Mouse (Mus musculus): Measurements from ENCODE around the gene Kcnma1. TPM values are rescaled to one million over a fixed set of nuclear protein-coding genes. Genes with fewer than 3 reads are reported as not detected.

Gene Kcnma1
- polyA plus RNA-seq, 1 experiment from 2014 or later = 6.5 TPM

- peaks cover 22% of the 10 kb centered on the region for H3K4me1 ChIP-seq
- no peak overlapping the region; the same call in 1 of the 2 replicates for H3K27ac ChIP-seq (replicated peaks)
- ATAC-seq (ENCODE audit: insufficient number of reproducible peaks, low FRiP score, low TSS enrichment, low read depth) = no peak
Measured at GRCm38 (mm10) chr14:23385776-23386608, 628.3 kb downstream of the Kcnma1 start.

DNA sequence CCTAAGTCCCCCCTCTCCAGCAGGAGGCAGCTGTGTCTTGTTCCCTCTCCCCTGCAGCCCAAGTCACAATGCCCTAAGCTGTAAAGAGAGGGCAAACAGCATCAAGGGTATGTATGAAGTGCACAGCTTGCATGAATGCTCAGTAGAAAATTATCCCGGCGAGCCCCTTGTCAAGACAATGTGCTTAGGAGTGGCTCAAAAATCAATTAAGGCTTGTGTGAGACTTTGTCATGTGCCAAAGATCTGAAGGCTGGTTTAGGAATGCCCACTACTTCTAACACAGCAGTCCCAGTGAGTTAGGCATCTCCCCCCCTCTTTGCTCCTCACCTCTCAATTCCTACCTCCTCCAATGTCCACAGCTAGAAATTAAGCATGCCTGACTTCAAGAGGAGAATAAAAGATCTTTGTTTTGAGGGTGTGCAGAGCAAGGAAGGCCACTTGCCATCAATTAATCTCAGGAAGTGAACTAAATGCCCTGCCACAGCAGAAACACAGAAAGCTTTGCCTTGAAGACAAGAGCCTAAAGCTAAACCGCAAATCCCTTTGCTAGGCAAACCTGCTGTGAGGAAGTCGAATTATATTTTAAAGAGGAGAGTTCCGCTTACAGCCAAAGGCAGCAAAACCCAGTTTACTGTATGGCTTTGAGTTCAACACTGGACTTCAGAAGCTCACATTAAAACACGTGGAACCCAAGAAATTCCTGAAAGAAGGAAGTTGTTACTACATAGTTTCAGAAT is 635.8 kb downstream of the Kcnma1 start:
- Histone ChIP-seq H3K36me3 (no peaks in the 10 kb centered on the region), H3K9me3 (replicated peaks) (no peaks in the 10 kb centered on the region), H3K27ac (replicated peaks) (no peak overlapping the region), H3K4me3 (replicated peaks) (no peak overlapping the region), H3K4me1 (0 out of 2 replicates have a peak, but pooled peaks cover 7% of the 10 kb centered on the region), H3K9ac (no peak overlapping the region), H3K4me2 (replicated peaks) (no peak overlapping the region), H3K27me3 (no peaks in the 10 kb centered on the region)
- ATAC-seq (ENCODE audit: insufficient number of reproducible peaks, low FRiP score, low TSS enrichment, low read depth) = no peak
- 26% methylated on average over 6 of the region's 6 CpGs for WGBS

More at GRCm38 (mm10) chr14:23385776-23386608, 628.3 kb downstream of the Kcnma1 start:
- H3K4me2 ChIP-seq (replicated peaks) = no peak overlapping the region
- no peaks in the 10 kb centered on the region for H3K27me3 ChIP-seq
- no peaks in the 10 kb centered on the region for H3K36me3 ChIP-seq
- no peaks in the 10 kb centered on the region for H3K9me3 ChIP-seq (replicated peaks)
- H3K4me3 ChIP-seq (replicated peaks) = no peak overlapping the region
- WGBS = 32% methylated on average over 11 of the region's 11 CpGs
- H3K9ac ChIP-seq = no peak overlapping the region

DNA sequence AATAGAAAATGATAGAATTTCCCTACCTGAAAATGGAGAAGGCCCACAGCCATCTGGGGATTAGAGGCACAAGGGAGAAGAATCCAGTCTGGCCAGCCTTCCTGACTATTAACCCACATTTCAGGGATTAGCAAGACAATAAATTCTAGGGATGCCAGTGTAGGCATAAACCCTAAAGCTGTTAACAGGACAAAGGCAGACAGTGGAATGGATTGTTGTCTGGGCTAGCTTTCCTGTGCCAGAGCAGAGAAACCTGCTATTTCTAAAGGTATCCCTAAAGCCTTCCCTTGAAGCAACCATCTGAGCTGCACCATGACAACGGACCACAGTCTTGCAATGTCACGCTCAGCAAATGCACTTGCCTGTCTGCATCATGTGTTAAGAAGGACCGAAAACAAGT is 642.3 kb downstream of the Kcnma1 start:
- H3K27me3 ChIP-seq = no peaks in the 10 kb centered on the region
- no peak for ATAC-seq (ENCODE audit: insufficient number of reproducible peaks, low FRiP score, low TSS enrichment, low read depth)
- no peak overlapping the region for H3K9ac ChIP-seq
- no peaks in the 10 kb centered on the region for H3K9me3 ChIP-seq (replicated peaks)
- H3K4me2 ChIP-seq (replicated peaks) = no peak overlapping the region
- H3K27ac ChIP-seq (replicated peaks) = no peak overlapping the region
- H3K36me3 ChIP-seq = no peaks in the 10 kb centered on the region
- no peak overlapping the region for H3K4me3 ChIP-seq (replicated peaks)
- no peaks in the 10 kb centered on the region for H3K4me1 ChIP-seq
- WGBS = 45% methylated on average over 3 of the region's 3 CpGs

GRCm38 (mm10) chr14:23360491-23360995 is 653.7 kb downstream of the Kcnma1 start:
- Histone ChIP-seq H3K27me3 (no peaks in the 10 kb centered on the region), H3K9me3 (replicated peaks) (no peaks in the 10 kb centered on the region), H3K4me2 (replicated peaks) (no peak overlapping the region), H3K27ac (replicated peaks) (no peak overlapping the region), H3K36me3 (no peaks in the 10 kb centered on the region), H3K9ac (no peak overlapping the region), H3K4me1 (peaks cover 5% of the 10 kb centered on the region; the same call in 1 of the 2 replicates), H3K4me3 (replicated peaks) (no peak overlapping the region)
- ATAC-seq (ENCODE audit: insufficient number of reproducible peaks, low FRiP score, low TSS enrichment, low read depth) = no peak
- WGBS = 75% methylated on average over 11 of the region's 11 CpGs

GRCm38 (mm10) chr14:23358776-23359175 is 655.5 kb downstream of the Kcnma1 start:
- Histone ChIP-seq H3K4me2 (replicated peaks) (no peak overlapping the region), H3K9ac (no peak overlapping the region), H3K4me1 (peaks cover 5% of the 10 kb centered on the region; the same call in 1 of the 2 replicates), H3K27me3 (no peaks in the 10 kb centered on the region), H3K9me3 (replicated peaks) (no peaks in the 10 kb centered on the region), H3K27ac (replicated peaks) (no peak overlapping the region), H3K36me3 (no peaks in the 10 kb centered on the region), H3K4me3 (replicated peaks) (no peak overlapping the region)
- ATAC-seq (ENCODE audit: insufficient number of reproducible peaks, low FRiP score, low TSS enrichment, low read depth) = no peak
- 85% methylated on average over 6 of the region's 6 CpGs for WGBS

DNA sequence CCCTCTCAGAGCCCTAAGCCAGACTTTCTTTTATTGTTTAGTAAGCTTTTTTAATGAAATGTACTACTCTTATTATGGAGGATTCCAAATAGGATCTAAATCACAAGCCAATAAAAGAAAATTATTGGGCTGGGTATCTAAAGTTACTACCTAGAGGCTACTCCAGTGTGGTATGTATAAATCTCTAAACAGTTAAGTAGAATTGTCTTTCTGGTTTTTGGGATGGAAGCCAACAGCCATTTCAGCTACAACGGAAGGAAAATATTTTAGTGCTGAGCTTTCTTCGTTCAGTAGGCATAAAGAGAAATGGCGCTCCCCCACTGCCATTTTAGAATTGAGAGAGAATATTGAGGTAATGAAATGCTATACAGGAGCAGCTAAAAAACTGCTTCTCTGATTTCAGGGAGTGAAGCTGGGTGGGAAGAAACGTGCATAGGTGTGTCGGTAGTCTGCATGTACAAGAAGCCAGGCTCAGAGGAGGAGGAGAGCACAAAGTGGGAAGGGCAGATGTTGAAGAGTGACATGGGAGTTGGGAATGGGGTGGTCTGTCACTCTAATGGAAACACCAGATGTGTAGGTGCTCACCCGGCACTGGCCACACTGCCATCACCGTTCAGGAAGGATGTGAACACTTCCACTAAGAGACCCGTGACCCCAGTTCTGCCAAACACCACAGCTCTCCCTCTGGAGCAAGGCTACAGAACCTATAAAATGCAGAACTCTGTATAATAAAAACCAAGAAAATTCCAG is 656.6 kb downstream of the Kcnma1 start:
- ATAC-seq (ENCODE audit: insufficient number of reproducible peaks, low FRiP score, low TSS enrichment, low read depth) = no peak
- no peaks in the 10 kb centered on the region for H3K27me3 ChIP-seq
- no peaks in the 10 kb centered on the region for H3K9me3 ChIP-seq (replicated peaks)
- H3K9ac ChIP-seq = no peak overlapping the region
- WGBS = 63% methylated on average over 8 of the region's 8 CpGs
- no peaks in the 10 kb centered on the region for H3K36me3 ChIP-seq
- H3K4me3 ChIP-seq (replicated peaks) = no peak overlapping the region
- H3K27ac ChIP-seq (replicated peaks) = no peak overlapping the region
- peaks cover 5% of the 10 kb centered on the region; the same call in 1 of the 2 replicates for H3K4me1 ChIP-seq
- no peak overlapping the region for H3K4me2 ChIP-seq (replicated peaks)

GRCm38 (mm10) chr14:23326786-23327185 is 687.5 kb downstream of the Kcnma1 start:
- H3K27ac ChIP-seq (replicated peaks) = no peak overlapping the region
- no peaks in the 10 kb centered on the region for H3K36me3 ChIP-seq
- no peak for ATAC-seq (ENCODE audit: insufficient number of reproducible peaks, low FRiP score, low TSS enrichment, low read depth)
- no peaks in the 10 kb centered on the region for H3K4me1 ChIP-seq
- H3K9ac ChIP-seq = no peak overlapping the region
- H3K4me3 ChIP-seq (replicated peaks) = no peak overlapping the region
- H3K4me2 ChIP-seq (replicated peaks) = no peak overlapping the region
- no peaks in the 10 kb centered on the region for H3K9me3 ChIP-seq (replicated peaks)
- no peaks in the 10 kb centered on the region for H3K27me3 ChIP-seq
- WGBS = 73% methylated on average over 3 of the region's 3 CpGs

DNA sequence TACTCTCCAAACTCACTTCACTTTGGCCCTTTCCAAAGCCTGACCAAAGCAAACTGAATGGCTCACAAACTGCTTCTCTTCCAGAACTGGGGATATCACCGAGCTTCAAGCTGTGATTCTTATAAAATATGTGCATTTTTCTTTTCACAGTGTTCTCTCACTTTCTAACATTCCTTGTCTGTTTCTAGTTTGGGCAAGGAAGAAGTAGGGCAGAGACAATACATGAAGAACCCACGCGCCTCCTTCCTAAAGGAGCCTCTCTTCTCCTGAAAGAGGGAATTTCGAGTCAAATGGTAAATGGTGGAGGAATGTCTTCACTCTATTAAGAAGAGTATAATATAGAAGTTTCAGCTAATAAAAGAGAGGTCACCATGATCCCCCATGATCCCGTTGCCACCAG is 709.0 kb downstream of the Kcnma1 start:
- no peak for ATAC-seq (ENCODE audit: insufficient number of reproducible peaks, low FRiP score, low TSS enrichment, low read depth)
- Histone ChIP-seq H3K27me3 (no peaks in the 10 kb centered on the region), H3K9me3 (replicated peaks) (no peaks in the 10 kb centered on the region), H3K4me1 (no peaks in the 10 kb centered on the region), H3K9ac (no peak overlapping the region), H3K4me3 (replicated peaks) (no peak overlapping the region), H3K36me3 (no peaks in the 10 kb centered on the region), H3K4me2 (replicated peaks) (no peak overlapping the region), H3K27ac (replicated peaks) (no peak overlapping the region)
- WGBS = 82% methylated on average over 5 of the region's 5 CpGs

DNA sequence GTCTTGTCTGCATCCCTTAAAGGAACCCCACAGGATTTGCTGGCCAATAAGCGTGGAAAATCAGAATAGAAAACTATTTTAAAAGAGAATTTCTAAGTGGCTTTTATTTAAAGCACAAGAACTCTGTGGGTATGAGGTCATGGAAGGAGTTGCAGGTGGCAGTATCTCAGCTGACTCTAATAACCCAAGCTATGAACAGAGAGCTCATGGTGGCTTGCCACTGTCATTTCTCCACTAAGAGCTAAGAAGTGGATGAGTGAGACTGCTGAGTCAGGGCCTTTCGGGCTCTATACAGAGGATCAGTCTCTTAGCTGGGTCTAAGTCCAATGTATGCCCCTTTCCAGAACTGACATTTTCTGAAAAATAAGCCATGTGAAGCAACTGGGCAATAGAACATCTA is 713.8 kb downstream of the Kcnma1 start:
- H3K27ac ChIP-seq (replicated peaks) = no peak overlapping the region
- WGBS = 88% methylated on average over 2 of the region's 2 CpGs
- H3K27me3 ChIP-seq = no peaks in the 10 kb centered on the region
- H3K4me2 ChIP-seq (replicated peaks) = no peak overlapping the region
- no peak overlapping the region for H3K4me3 ChIP-seq (replicated peaks)
- no peak overlapping the region for H3K9ac ChIP-seq
- no peak for ATAC-seq (ENCODE audit: insufficient number of reproducible peaks, low FRiP score, low TSS enrichment, low read depth)
- no peaks in the 10 kb centered on the region for H3K36me3 ChIP-seq
- no peaks in the 10 kb centered on the region for H3K4me1 ChIP-seq
- no peaks in the 10 kb centered on the region for H3K9me3 ChIP-seq (replicated peaks)

- peak; percentile 67; the same call in 1 of the 2 replicates for ATAC-seq (ENCODE audit: insufficient number of reproducible peaks, low FRiP score, low TSS enrichment, low read depth)
- no peaks in the 10 kb centered on the region for H3K9me3 ChIP-seq (replicated peaks)
- H3K4me2 ChIP-seq (replicated peaks) = no peak overlapping the region
- no peaks in the 10 kb centered on the region for H3K27me3 ChIP-seq
- no peaks in the 10 kb centered on the region for H3K36me3 ChIP-seq
- 33% methylated on average over 2 of the region's 2 CpGs for WGBS
- H3K9ac ChIP-seq = no peak overlapping the region
- no peak overlapping the region for H3K4me3 ChIP-seq (replicated peaks)
- H3K4me1 ChIP-seq = no peaks in the 10 kb centered on the region
- peak overlapping the region; percentile 59 for H3K27ac ChIP-seq (replicated peaks)
Measured at GRCm38 (mm10) chr14:23290634-23291033, 723.7 kb downstream of the Kcnma1 start.
